In genomic region chr9:122309013-122309980, GRCm38 (mm10) we compare ENCODE assay signal across 10 mouse cellular contexts. TPM values are rescaled to one million over a fixed set of nuclear protein-coding genes. Genes with fewer than 3 reads are reported as not detected.
DNase-seq lines count a peak whose midpoint lies in the region; ATAC-seq and TF ChIP-seq lines count a peak whose summit lies in the region.
"Had no signal": no experiment of that assay in that cellular context is flagged by ENCODE, and none has a peak within 500 bp of the region (broad histone marks: within the 10 kb centered on the region; RNA-seq: fewer than 3 reads in every experiment).

No protein-coding gene starts in this region.

- no peak overlapping the region for H3K4me3 ChIP-seq in liver, embryonic 14.5 days (ENCODE audit: insufficient read depth in 1 of 2, low read depth in 2 of 2, low read length in 2 of 2)
- no peak overlapping the region for H3K4me3 ChIP-seq in stomach, embryonic 15.5 days (replicated peaks)

- H3K27ac ChIP-seq in liver, embryonic 14.5 days = no peak overlapping the region
- H3K27ac ChIP-seq in stomach, embryonic 15.5 days = 0 out of 2 replicates have a peak overlapping the region, but pooled peaks have one; percentile 26
- H3K27ac ChIP-seq: kidney, embryonic 15.5 days had no signal

- H3K9me3 ChIP-seq in liver, embryonic 14.5 days (ENCODE audit: control insufficient read depth, low read length) = no peaks in the 10 kb centered on the region
- no peaks in the 10 kb centered on the region for H3K9me3 ChIP-seq in stomach, embryonic 15.5 days
- H3K9me3 ChIP-seq: kidney, embryonic 15.5 days had no signal

- WGBS in liver, embryonic 14.5 days (ENCODE audit: insufficient replicate concordance) = 27% methylated on average over 14 of the region's 14 CpGs
- 60% methylated on average over 14 of the region's 14 CpGs for WGBS in stomach, embryonic 15.5 days

- intact Hi-C loops in left cerebral cortex, postnatal 36 days (cut with DNase I) = no loop called here

- peaks cover 0 to 19% of the 10 kb centered on the region in 2 experiments; a peak in 3 of 4 replicates for H3K4me1 ChIP-seq in liver, embryonic 14.5 days (replicated peaks; ENCODE audit: control insufficient read depth in 2 of 2, insufficient read depth in 2 of 2, low read length in 1 of 2)
- peaks cover 4% of the 10 kb centered on the region; the same call in 1 of the 2 replicates for H3K4me1 ChIP-seq in stomach, embryonic 15.5 days

- TF ChIP-seq EP300 in liver, embryonic 14.5 days (IDR thresholded peaks at IDR 0.05; ENCODE audit: low read depth) = no peak

- H3K9ac ChIP-seq in liver, embryonic 14.5 days (replicated peaks) = no peak overlapping the region
- no peak overlapping the region for H3K9ac ChIP-seq in stomach, embryonic 15.5 days
- H3K9ac ChIP-seq: kidney, embryonic 15.5 days had no signal

- no peak overlapping the region for H3K4me2 ChIP-seq in liver, embryonic 14.5 days (ENCODE audit: low read depth)
- no peak overlapping the region for H3K4me2 ChIP-seq in stomach, embryonic 15.5 days

- peak; percentile 23 for DNase-seq in kidney, postnatal 10 days
- DNase-seq in kidney, adult 9 months = no peak
- DNase-seq in liver, embryonic 14.5 days (ENCODE audit: low read depth in 3 of 3, low spot score in 3 of 3) = no peak
- DNase-seq in left cerebral cortex, postnatal 36 days (ENCODE audit: low spot score in 2 of 2) = no peak
- no peak for DNase-seq in c-Kit-positive CD71-positive TER-119-positive erythroid progenitor cells, embryonic 14.5 days (ENCODE audit: low spot score)
- no peak for DNase-seq in frontal cortex, postnatal 14 days (ENCODE audit: low spot score in 2 of 2)
- DNase-seq: cerebellum, adult 9-11 months had no signal

- ATAC-seq in common myeloid progenitor, adult 5-6 weeks (replicated peaks; ENCODE audit: low read depth, poor library complexity, severe bottlenecking) = 0 out of 2 replicates have a peak, but pooled peaks have one; percentile 20
- ATAC-seq in liver, embryonic 14.5 days (ENCODE audit: insufficient read depth) = peak; percentile 39
- peak; percentile 47; the same call in 1 of the 2 replicates for ATAC-seq in stomach, embryonic 15.5 days (ENCODE audit: insufficient read depth, low FRiP score, low read depth)

- no peaks in the 10 kb centered on the region for H3K27me3 ChIP-seq in liver, embryonic 14.5 days (ENCODE audit: control insufficient read depth, insufficient read depth, low read length)
- no peaks in the 10 kb centered on the region for H3K27me3 ChIP-seq in stomach, embryonic 15.5 days (replicated peaks)

- H3K36me3 ChIP-seq in liver, embryonic 14.5 days (replicated peaks; ENCODE audit: control insufficient read depth, insufficient read depth, low read depth) = no peaks in the 10 kb centered on the region
- no peaks in the 10 kb centered on the region for H3K36me3 ChIP-seq in stomach, embryonic 15.5 days
- H3K36me3 ChIP-seq: kidney, embryonic 15.5 days had no signal

- TF ChIP-seq CTCF in liver, embryonic 14.5 days (IDR thresholded peaks at IDR 0.05; ENCODE audit: low read depth) = no peak

RNA-seq across cellular contexts. Expression of gene Ano10, which starts 15.1 kb away (rescaled TPM):
- 7.7 and 9.8 TPM in 2 replicates for total RNA-seq in common myeloid progenitor, adult 5-6 weeks (2017)
- polyA plus RNA-seq in liver, embryonic 14.5 days (2012; rRNA removed) = 6.4 and 6.9 TPM in 2 replicates
- 11.2 and 11.4 TPM in 2 replicates for polyA plus RNA-seq in liver, embryonic 14.5 days (2014; fragmentation: Nextera tagmentation; extraction: Ambion mirVana)
- 33.4 and 36.1 TPM in 2 replicates for polyA plus RNA-seq in stomach, embryonic 15.5 days (2015; fragmentation: Nextera tagmentation; extraction: Ambion mirVana)
- total RNA-seq in left cerebral cortex, postnatal 36 days (2021) = 10 to 100 TPM; 27.4 to 30.3 TPM

RNA-seq across cellular contexts. Expression of gene Abhd5, which starts 42.1 kb away (rescaled TPM):
- total RNA-seq in common myeloid progenitor, adult 5-6 weeks (2017) = 14.4 and 35.6 TPM in 2 replicates
- polyA plus RNA-seq in liver, embryonic 14.5 days (2012; rRNA removed) = 15.6 and 16.7 TPM in 2 replicates
- 26.0 and 26.1 TPM in 2 replicates for polyA plus RNA-seq in liver, embryonic 14.5 days (2014; fragmentation: Nextera tagmentation; extraction: Ambion mirVana)
- polyA plus RNA-seq in stomach, embryonic 15.5 days (2015; fragmentation: Nextera tagmentation; extraction: Ambion mirVana) = 20.6 and 25.2 TPM in 2 replicates
- total RNA-seq in left cerebral cortex, postnatal 36 days (2021) = 10 to 100 TPM; 19.6 to 20.9 TPM
